Mouse (Mus musculus) hindlimb bud, embryonic 11.5 days (tissue): Measurements from ENCODE around the gene Gm45234.

Experiments
- DNase-seq: peaks from one replicate; pipeline ENCODE4 v3.0.0-alpha.2; 2012; ENCODE audit warnings: low read depth, low spot score; ENCODE audit errors: extremely low spot score

Gene Gm45234

DNA sequence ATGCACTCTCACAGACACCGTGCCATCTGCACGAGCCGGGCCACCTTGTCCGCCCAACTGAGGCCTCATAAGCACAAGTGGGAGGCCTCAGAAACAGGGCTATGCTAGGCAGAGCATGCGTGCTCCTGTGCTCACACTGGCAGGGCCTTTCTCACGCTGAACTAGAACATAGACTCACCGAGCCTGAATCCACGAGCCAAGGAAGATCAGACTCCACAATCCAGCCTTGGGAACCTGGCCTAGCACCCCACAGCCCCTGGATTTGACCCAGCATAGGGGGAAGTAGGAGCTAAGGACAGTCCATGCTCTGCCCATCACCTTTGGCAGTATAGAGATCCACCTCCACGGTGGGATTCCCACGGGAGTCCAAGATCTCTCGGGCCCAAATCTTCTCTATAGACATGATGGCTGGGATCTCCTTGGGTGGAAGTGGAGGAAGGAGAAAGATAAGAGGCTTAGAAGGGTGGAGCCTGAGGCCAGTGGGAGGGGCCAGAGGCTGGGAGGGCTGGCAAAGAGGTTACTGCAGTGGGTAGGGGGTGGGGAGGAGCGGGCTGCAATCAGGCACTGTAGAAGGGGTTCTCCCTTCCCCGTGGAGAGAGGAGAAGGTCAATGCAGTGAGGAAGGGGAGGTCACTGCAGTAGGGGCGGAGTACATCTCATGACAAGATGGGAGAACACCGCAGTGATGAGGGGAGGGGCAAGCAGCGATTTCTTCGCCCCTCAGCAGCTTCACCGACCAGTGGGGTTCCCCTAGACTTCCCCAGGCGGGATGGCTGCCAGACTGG is 12.3 kb upstream of the Gm45234 start:
- no peak for DNase-seq

DNA sequence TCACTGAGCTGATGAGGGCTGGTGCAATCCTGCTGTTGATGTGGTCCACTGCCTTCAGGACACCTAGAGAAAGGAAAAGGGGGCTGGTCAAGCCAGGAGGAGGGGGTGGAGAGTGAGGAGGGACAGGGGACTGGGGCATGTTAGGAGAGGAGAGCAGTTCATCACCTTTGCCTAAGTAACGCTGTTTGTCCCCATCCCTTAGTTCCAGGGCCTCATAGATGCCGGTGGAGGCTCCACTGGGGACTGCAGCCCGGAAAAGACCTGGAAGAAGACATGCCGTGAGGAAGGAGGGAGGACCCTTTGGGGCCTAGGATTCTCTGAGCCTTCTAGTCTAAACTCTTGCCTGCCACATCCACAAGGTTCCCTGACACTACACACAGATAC is 11.7 kb upstream of the Gm45234 start:
- no peak for DNase-seq

- no peak for DNase-seq
These were observed 10.1 kb upstream of the Gm45234 start for GRCm38 (mm10) chr6:124765951-124766350.

DNA sequence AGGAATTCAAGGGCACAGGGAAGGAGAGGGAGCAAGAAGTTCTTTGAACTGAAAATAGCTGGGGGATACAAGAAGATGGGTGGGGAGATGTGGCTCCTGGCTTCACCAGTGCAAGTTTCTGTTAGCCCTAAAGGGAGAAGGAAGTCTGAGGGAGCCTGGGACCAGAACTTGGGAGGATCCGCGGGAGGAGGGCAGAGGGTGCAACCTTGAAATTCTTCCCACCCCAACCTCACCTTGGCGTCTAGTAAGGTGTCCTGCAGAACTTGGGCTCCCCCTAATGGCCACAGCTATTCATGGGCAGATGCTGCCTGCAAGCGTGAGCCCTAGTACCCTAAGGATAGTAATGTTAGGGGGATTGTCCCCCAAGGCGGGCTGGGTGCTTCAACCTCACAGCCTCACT is 3.4 kb upstream of the Gm45234 start:
- DNase-seq, result peak; percentile 79

DNA sequence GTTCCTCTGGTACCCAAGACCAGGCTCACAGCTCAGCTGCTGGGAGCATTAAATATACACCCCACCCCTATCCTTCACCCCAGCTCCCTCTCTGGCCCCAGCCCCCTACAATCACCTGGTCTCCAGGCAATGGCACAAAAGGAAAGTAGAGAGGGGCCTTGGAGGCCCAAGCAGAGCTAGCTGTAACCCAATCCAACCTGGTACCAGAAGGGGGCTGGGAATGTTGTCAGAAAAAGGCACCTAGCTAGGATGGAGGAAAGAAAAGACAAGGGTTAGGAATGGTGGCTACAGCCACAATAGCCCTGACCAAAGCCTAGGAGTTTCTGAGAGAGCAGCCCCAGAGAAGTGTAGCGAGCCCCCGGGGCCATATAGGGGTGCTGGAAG is 3.0 kb upstream of the Gm45234 start:
- no peak for DNase-seq

GRCm38 (mm10) chr6:124757909-124758848 is 2.4 kb upstream of the Gm45234 start:
- no peak for DNase-seq

GRCm38 (mm10) chr6:124757351-124757880 is 1.6 kb upstream of the Gm45234 start:
- no peak for DNase-seq

DNA sequence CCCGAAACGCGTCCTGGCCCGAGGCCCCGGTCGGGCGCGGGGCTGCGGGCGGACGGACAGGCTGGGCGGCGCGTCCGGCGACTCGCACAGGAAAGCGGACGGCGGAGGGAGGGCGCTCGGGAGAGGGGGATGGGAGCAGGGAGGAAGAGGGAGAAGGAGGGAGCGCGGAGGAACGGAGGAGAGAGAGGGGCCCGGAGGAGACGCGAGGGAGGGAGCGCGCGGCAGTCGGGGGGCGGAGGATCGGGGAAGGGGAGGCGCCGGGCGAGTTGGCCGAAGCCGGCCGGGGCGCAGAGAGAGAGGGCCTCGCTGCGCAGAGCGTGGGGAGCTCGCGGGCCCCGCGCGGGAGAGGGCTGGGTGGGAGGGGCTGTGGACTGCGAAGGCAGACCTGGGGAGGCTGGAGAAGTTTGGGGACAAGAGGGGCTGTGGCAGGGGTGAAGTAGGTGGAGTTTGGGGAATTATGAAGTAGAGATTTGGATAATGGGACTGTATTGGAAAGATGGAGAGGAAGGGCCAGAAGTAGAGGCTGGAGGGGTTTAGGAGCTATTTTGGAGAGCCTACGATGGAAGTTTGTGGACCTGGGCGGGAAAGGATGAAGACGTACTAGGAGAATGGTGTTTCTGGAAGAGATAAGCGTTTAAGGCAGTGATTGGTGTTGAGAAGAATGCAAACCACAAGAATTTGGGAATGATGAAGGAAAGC is 980 bp upstream of the Gm45234 start:
- DNase-seq, result no peak

GRCm38 (mm10) chr6:124755306-124755705 is 515 bp downstream of the Gm45234 start:
- no peak for DNase-seq

DNA sequence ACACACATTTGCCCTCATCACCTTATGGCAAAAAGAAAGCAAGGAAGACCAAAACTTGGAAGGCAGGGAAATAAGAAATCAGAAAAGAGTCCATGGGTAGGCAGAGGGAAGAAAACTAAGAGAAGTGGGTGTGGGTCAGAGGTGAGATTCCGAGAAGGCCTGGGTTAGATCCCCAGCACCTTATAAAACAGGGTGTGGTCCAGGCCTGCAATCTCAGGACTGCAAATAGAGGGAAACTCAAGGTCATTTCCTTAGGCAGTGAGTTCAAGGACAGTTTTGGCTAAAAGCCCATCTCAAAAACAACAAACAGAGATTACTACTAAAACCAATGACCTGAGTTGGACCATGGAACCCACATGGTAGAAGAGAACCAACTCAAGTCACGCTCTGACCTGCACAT is 2.0 kb downstream of the Gm45234 start:
- DNase-seq, result no peak

DNA sequence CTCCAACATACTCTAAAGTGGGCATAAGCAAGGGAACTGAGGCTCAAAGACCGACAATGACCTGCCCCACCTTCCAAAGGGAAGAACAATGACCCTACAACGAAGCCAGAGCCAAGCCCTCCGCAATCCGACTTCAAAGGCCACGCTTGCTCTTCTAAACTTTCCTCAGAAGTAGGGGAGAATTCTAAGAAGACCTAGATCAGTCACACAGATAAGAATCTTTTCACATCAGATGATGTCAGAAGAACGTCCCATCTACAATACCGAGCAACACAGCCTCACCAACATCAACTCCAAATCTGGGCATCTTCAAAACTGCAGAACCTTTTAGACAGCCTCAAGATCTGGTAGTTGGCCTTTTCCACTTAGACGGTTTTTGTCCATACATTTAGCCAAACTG is 5.4 kb downstream of the Gm45234 start:
- DNase-seq, result no peak

DNA sequence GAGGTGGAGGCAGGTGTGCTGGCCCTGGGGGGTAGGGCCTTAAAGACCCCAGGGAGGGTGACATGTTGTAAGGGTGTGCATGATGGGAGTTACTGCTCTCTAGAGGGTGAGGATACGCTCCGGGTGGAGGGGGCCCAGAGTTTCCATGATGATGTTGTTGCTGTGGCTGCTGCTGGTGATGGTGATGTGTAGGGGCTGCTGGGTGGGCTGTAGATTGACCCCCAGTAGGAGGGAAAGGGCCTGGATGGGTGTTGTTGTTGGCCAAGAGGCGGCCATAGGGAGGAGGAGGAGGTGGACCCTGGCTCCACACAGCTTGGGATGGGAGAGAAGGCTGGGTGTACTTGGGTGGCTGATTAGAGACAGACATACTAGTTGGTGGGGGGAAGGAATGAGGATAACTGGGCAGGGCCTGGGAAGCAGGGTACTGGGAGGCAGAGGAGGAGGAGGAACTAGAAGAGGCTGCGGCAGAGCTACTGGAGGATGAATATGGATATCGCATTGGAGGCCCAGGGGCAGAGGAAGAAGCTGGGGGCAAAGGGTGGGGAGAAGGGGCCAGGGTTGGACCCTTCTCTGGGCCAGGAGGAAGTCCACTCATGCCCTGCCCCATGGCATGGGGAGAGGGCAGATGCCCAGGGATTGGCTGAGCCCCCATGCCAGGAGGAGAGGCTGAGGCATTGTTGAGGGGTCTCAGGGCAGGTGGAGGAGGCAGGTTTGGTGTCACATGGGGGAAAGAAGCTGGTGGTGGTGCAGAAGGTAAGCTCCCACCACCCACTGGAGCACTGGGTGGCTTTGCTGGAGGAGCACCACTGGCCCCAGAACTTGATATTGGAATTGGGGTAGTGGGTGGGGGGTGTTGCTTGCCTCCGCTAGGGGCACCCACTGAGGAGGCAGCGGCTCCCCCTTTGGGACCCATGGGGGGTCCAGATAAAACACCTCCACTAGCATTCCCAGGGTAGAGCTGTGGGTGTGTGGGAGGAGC is 8.9 kb downstream of the Gm45234 start:
- DNase-seq, result no peak

DNA sequence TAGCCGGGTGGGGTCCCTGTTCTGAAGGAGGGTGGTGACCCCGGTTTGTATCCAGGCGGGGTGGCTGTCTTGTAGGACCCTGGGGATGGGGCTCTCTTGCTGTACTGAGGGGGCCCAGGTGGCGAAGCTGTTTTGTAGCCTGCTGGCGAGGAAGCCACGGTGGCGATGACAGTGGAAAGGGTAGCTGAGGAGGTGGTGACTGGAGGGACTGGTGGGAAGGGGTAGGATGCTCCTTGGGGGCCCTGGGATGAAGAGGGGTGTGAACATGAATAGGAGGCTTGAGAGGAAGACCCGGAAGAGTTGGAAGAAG is 9.6 kb downstream of the Gm45234 start:
- DNase-seq, result no peak

DNA sequence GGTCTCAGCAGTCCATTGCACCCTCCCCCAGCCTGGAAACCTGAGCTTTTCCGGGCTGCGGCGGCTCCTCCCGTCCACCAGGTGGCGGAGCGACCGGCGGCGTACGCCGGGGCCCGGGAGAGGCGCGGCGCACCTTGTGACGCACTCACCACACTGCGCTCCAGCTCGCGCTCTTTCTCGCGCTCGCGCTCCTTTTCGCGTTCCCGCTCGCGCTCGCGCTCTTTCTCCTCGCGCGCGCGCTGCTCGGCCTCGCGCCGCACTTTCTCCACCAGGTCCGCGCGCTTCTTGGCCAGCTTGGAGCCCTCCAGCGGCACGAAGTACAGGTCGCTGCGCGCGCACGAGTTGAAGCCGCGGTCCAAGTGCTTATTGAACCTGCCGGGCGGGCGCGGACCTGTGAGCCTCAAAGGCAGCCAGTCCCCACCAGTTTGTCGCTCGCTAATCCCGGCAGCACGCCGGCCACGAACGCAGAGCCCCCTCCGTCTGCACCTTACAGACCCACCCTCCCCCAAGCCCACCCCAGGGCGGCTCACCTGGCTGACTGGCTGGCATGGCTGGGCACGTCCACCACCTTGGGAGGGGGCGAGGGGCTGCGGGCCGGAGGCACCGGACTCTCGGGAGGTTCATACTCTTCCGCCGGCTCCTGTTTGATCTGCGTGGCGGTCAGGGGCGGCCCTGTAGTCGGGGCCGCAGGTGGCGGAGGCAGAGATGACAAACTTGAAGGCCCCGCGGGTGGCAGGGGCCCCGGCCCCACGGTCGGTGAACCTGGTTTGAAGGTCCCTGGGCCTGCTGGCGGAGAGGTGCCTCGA is 10.1 kb downstream of the Gm45234 start:
- DNase-seq, result peak; percentile 86

DNA sequence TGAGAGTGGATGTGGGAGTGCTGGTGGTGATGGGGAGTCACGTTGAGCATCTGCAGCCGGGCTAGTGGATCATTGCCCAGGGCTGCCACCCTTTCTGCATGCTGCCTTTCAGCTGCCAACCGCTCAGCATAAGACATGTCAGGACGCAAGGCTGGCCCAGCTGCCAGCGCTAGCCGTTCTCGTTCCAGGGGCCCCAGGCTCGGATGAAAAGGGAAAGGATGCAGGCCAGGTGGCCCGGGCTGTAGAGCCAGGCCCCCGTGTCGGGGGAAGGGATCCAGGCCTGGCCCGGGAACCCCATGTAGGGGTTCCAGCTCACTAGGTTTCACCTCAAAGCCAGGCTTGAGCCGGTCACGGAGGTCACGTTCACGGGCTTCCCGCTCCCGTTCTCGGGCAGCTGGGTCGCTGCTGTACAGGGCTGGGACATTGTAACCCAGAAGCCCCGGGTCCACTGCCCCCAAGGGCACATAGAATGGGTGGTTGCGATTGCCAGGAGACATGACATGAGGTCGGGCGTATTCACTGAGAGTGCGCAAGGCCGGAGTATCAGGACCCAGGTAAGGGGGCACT is 11.0 kb downstream of the Gm45234 start:
- DNase-seq, result no peak

DNA sequence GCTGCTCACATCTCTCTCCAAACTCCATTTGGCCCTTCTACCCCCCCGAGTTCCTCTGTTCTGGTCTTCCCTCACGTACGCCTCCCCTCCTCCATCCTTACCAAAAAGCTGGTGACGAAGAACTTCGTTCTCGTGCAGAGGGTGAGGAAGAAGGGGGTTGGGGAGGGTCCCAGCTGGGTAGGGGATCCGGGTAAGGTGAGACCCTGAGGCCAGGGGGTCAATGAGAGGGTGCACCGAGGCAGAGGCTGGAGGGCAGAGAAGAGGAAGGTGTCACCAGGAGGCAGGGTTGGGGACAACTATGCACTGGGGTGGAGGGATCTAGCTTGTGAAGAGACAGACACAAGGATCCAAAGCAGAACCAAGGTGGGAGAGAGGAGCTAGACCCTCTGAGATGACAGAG is 12.2 kb downstream of the Gm45234 start:
- DNase-seq, result no peak

- DNase-seq, result no peak
These were observed 12.8 kb downstream of the Gm45234 start for GRCm38 (mm10) chr6:124742839-124743514.

- no peak for DNase-seq
These were observed 14.0 kb downstream of the Gm45234 start for GRCm38 (mm10) chr6:124741842-124742241.
